Comparison of ENCODE assay signal across 8 mouse cellular contexts in the genomic region with DNA sequence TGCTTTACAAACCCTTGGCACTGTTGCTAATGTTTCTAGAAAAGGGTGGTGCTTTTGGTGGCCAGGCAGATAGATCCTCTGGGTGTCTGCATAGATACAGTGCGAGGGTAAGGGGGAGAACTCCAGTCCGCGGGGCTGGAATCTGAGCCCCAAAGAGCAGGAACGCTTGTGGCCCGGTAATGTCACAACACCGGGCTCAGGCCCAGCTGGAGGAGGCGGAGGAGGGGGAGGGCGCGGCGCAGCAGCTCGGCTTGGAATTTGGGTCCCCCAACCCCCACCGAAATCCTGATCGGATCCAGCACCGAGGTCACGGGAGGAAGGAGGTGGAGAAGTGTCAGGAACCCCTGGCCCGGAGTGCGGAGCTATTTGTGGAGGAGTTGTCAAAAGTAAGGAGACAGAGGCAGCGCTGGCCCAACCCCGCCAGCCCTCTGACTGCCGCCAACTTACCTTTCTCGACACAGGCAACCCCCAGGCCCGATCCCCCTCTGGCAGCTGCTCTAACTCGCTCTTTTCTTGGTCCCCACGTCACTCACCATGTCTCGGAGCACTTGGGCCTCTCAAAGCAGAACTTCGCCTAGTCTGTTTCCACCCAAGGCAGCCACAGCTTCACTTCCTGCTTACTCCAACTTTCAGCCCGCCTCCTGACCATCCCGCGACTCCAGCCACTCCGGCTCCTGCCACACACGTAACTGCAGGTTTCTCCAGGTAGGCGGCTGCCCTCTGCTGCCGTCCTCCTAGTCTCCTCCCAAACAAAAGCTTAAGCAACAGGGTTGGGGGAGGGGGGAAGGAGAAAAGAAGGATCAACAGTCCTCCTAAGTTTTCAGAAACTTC. TPM values are rescaled to one million over a fixed set of nuclear protein-coding genes. Genes with fewer than 3 reads are reported as not detected.
A peak's percentile ranks its signal among the peaks of the same experiment; 100 is the strongest.
DNase-seq lines count a peak whose midpoint lies in the region; ATAC-seq and TF ChIP-seq lines count a peak whose summit lies in the region.

TSS of gene Vamp8 (minus strand) at position 763 of the 831 bp plus-strand sequence.

- no peaks in the 10 kb centered on the region for H3K9me3 ChIP-seq in heart, embryonic 16.5 days (replicated peaks; ENCODE audit: control insufficient read depth, low read length)
- H3K9me3 ChIP-seq in liver, postnatal 0 days (ENCODE audit: low read length) = no peaks in the 10 kb centered on the region
- no peaks in the 10 kb centered on the region for H3K9me3 ChIP-seq in neural tube, embryonic 13.5 days

- H3K27ac ChIP-seq in heart, embryonic 16.5 days (ENCODE audit: low read length) = peak within 1 kb of the TSS; percentile 98
- peak within 1 kb of the TSS; percentile 98 for H3K27ac ChIP-seq in liver, postnatal 0 days (ENCODE audit: low read depth)
- H3K27ac ChIP-seq in neural tube, embryonic 13.5 days (replicated peaks) = peak within 1 kb of the TSS; percentile 74

- peaks cover 20% of the 10 kb centered on the region for H3K4me1 ChIP-seq in heart, embryonic 16.5 days (ENCODE audit: control insufficient read depth, insufficient read depth, low read length)
- H3K4me1 ChIP-seq in liver, postnatal 0 days (ENCODE audit: insufficient read depth) = peaks cover 29% of the 10 kb centered on the region
- peaks cover 17% of the 10 kb centered on the region for H3K4me1 ChIP-seq in neural tube, embryonic 13.5 days (replicated peaks)

- peak within 1 kb of the TSS; percentile 70 for H3K4me3 ChIP-seq in heart, embryonic 16.5 days (ENCODE audit: low read length)
- peak within 1 kb of the TSS; percentile 64 for H3K4me3 ChIP-seq in liver, postnatal 0 days (ENCODE audit: low read depth, low read length)
- H3K4me3 ChIP-seq in neural tube, embryonic 13.5 days = peak within 1 kb of the TSS; percentile 35

- peak within 1 kb of the TSS; percentile 89 for H3K9ac ChIP-seq in heart, embryonic 16.5 days (ENCODE audit: low read length)
- peak within 1 kb of the TSS; percentile 86 for H3K9ac ChIP-seq in liver, postnatal 0 days (replicated peaks)
- H3K9ac ChIP-seq in neural tube, embryonic 13.5 days = peak within 1 kb of the TSS; percentile 56

- peak; percentile 23; the same call in 1 of the 2 replicates for TF ChIP-seq EP300 in liver, postnatal 0 days (IDR thresholded peaks at IDR 0.05; ENCODE audit: low read depth)

- peak; percentile 75 for ATAC-seq in heart, embryonic 16.5 days (replicated peaks; ENCODE audit: extremely low read depth, insufficient read depth, low FRiP score)
- peak; percentile 74 for ATAC-seq in liver, postnatal 0 days
- ATAC-seq in neural tube, embryonic 13.5 days (ENCODE audit: low read depth) = peak; percentile 36; the same call in 1 of the 2 replicates

- TF ChIP-seq POLR2A in brain, embryonic 14.5 days (IDR thresholded peaks at IDR 0.05; ENCODE audit: borderline replicate concordance, extremely low read depth, insufficient read depth, insufficient read length, poor library complexity, severe bottlenecking) = no peak

- H3K27me3 ChIP-seq in heart, embryonic 16.5 days (ENCODE audit: control insufficient read depth, insufficient read depth, low read length) = no peaks in the 10 kb centered on the region
- no peaks in the 10 kb centered on the region for H3K27me3 ChIP-seq in liver, postnatal 0 days (ENCODE audit: insufficient read depth, low read length)
- peaks cover 27% of the 10 kb centered on the region for H3K27me3 ChIP-seq in neural tube, embryonic 13.5 days

- WGBS in heart, embryonic 16.5 days = under 1% methylated on average over 33 of the region's 33 CpGs
- WGBS in liver, postnatal 0 days (ENCODE audit: insufficient replicate concordance) = under 1% methylated on average over 33 of the region's 33 CpGs
- WGBS in neural tube, embryonic 13.5 days = 3% methylated on average over 33 of the region's 33 CpGs

- peaks cover 14% of the 10 kb centered on the region for H3K36me3 ChIP-seq in heart, embryonic 16.5 days (ENCODE audit: control insufficient read depth, insufficient read depth)
- H3K36me3 ChIP-seq in liver, postnatal 0 days (replicated peaks; ENCODE audit: insufficient read depth, low read length) = peaks cover 32% of the 10 kb centered on the region
- no peaks in the 10 kb centered on the region for H3K36me3 ChIP-seq in neural tube, embryonic 13.5 days

- no peak for TF ChIP-seq CTCF in brain, embryonic 14.5 days (IDR thresholded peaks at IDR 0.05; ENCODE audit: borderline replicate concordance, extremely low read depth, insufficient read depth, insufficient read length)
- TF ChIP-seq CTCF in liver, postnatal 0 days (IDR thresholded peaks at IDR 0.05; ENCODE audit: low read depth) = peak; percentile 50

- DNase-seq in CD4-positive, CD25-positive, alpha-beta regulatory T cell, adult 2 months (ENCODE audit: low read depth, low spot score) = peak; percentile 71
- DNase-seq in brain, embryonic 14.5 days (ENCODE audit: low read depth) = peak; percentile 53
- DNase-seq in fibroblast of lung, adult 2 months (ENCODE audit: low read depth) = peak; percentile 68
- DNase-seq in kidney, postnatal 25 days = peak; percentile 92 to 96
- DNase-seq in liver, postnatal 0 days = peak; percentile 82
- DNase-seq in testis, postnatal 10 days (ENCODE audit: low spot score) = peak; percentile 90

- H3K4me2 ChIP-seq in heart, embryonic 16.5 days (ENCODE audit: low read depth, low read length) = peak within 1 kb of the TSS; percentile 78
- H3K4me2 ChIP-seq in liver, postnatal 0 days (ENCODE audit: low read depth, low read length) = peak within 1 kb of the TSS; percentile 80
- H3K4me2 ChIP-seq in neural tube, embryonic 13.5 days = peak within 1 kb of the TSS; percentile 50

RNA-seq across cellular contexts. Expression of gene Vamp8, which starts in this region (rescaled TPM):
- polyA plus RNA-seq in brain, embryonic 14.5 days (2012; rRNA removed) = 18.9 and 21.6 TPM in 2 replicates
- 134 and 139 TPM in 2 replicates for polyA plus RNA-seq in heart, embryonic 16.5 days (2015; fragmentation: Nextera tagmentation; extraction: Ambion mirVana)
- polyA plus RNA-seq in liver, postnatal 0 days (2015; fragmentation: Nextera tagmentation; extraction: Ambion mirVana) = 263 and 277 TPM in 2 replicates
- polyA plus RNA-seq in neural tube, embryonic 13.5 days (2015; fragmentation: Nextera tagmentation; extraction: Ambion mirVana) = 28.9 and 29.7 TPM in 2 replicates

Comparison
In these comparisons a context has a peak if more than half of its experiments do, and no peak if none do; other contexts are left out.
1. Peak in every context shown above with its lines: DNase-seq, ATAC-seq, H3K4me3 ChIP-seq and H3K27ac ChIP-seq.